Mouse (Mus musculus): ENCODE measurements around the gene Rimbp3. TPM values are rescaled to one million over a fixed set of nuclear protein-coding genes. Genes with fewer than 3 reads are reported as not detected.

The Rimbp3 gene
- total and polyA plus RNA-seq, 3 experiments, result 0.35 to 0.62 TPM; not detected in 1

DNA sequence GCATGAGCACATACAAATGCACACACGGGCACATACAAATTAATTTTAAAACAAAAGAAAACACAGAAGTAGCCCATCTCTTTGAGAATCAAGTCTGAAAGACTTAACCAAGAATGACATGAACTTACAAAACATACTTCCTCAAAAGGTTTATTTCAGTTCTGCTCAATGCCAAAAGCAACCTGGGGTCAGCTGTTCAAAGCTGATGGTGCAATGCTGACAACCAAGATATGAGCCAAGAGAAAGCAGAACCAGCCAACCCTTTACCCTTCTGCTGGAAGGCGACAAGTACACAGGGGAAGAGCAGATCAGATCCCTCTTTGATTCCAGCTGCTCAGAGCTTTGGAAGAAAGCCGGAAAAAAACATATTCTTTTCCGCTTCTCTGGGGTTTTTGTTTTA is 27.0 kb upstream of the Rimbp3 start:
- H3K27me3 ChIP-seq (ENCODE audit: control insufficient read depth in 1 of 2, insufficient read depth in 2 of 2, low read length in 2 of 2), result no peaks in the 10 kb centered on the region
- peak; percentile 96 for DNase-seq (ENCODE audit: low read depth, low spot score)
- H3K4me1 ChIP-seq (ENCODE audit: control insufficient read depth in 1 of 2, insufficient read depth in 2 of 2, low read length in 2 of 2), result peaks cover 18 to 23% of the 10 kb centered on the region in 2 experiments
- H3K36me3 ChIP-seq (ENCODE audit: control insufficient read depth in 1 of 2, insufficient read depth in 2 of 2, low read length in 2 of 2), result peaks cover 17 to 51% of the 10 kb centered on the region in 2 experiments
- no peak overlapping the region for H3K9ac ChIP-seq (ENCODE audit: control insufficient read depth, low read depth, low read length, poor library complexity, severe bottlenecking)
- H3K4me3 ChIP-seq (ENCODE audit: control insufficient read depth in 1 of 2, insufficient read depth in 1 of 2, low read depth in 2 of 2, low read length in 2 of 2), result peak overlapping the region in 1 of 2 experiments; percentile 17; a peak in 1 of 4 replicates
- H3K27ac ChIP-seq (ENCODE audit: control insufficient read depth, low read depth, low read length), result peak overlapping the region; percentile 63
- H3K79me2 ChIP-seq (ENCODE audit: control insufficient read depth, insufficient read depth, low read length, poor library complexity), result peaks cover 59% of the 10 kb centered on the region
- H3K9me3 ChIP-seq (replicated peaks; ENCODE audit: insufficient read depth, low read length), result no peaks in the 10 kb centered on the region
- TF ChIP-seq MYC (IDR thresholded peaks at IDR 0.05; ENCODE audit: low read depth, low read length), result peak; percentile 49; the same call in 1 of the 2 replicates
- TF ChIP-seq CHD1 (IDR thresholded peaks at IDR 0.05; ENCODE audit: low read depth, low read length), result 0 out of 2 replicates have a peak, but pooled peaks have one; percentile 66
- peak; percentile 100 for TF ChIP-seq ETS1 (IDR thresholded peaks at IDR 0.05; ENCODE audit: low read depth, low read length)
- TF ChIP-seq BHLHE40 (IDR thresholded peaks at IDR 0.05; ENCODE audit: borderline replicate concordance, low read depth, low read length), result no peak
- peak; percentile 85 for TF ChIP-seq TAL1 (IDR thresholded peaks at IDR 0.05; ENCODE audit: low read length)
- TF ChIP-seq RCOR1 (IDR thresholded peaks at IDR 0.05; ENCODE audit: low read depth, low read length), result peak; percentile 87
- TF ChIP-seq E2F4 (IDR thresholded peaks at IDR 0.05; ENCODE audit: borderline replicate concordance, low read depth, low read length), result no peak
- 0 out of 2 replicates have a peak, but pooled peaks have one; percentile 17 for TF ChIP-seq ZNF384 (IDR thresholded peaks at IDR 0.05; ENCODE audit: low read depth, low read length)
- no peak; the same call in 1 of the 2 replicates for TF ChIP-seq MAX (IDR thresholded peaks at IDR 0.05; ENCODE audit: low read length)
- TF ChIP-seq SIN3A (IDR thresholded peaks at IDR 0.05; ENCODE audit: low read length), result peak; percentile 99
- TF ChIP-seq UBTF (IDR thresholded peaks at IDR 0.05; ENCODE audit: borderline replicate concordance, insufficient read depth, low read depth, low read length), result no peak
- TF ChIP-seq ZC3H11A (IDR thresholded peaks at IDR 0.05; ENCODE audit: low read depth, low read length), result no peak; the same call in 1 of the 2 replicates
- TF ChIP-seq MYB (IDR thresholded peaks at IDR 0.05; ENCODE audit: low read depth, low read length), result no peak
- TF ChIP-seq NELFE (IDR thresholded peaks at IDR 0.05; ENCODE audit: low read depth, low read length), result no peak
- TF ChIP-seq GABPA (IDR thresholded peaks at IDR 0.05; ENCODE audit: low read depth, low read length), result no peak
- no peak for TF ChIP-seq ZKSCAN1 (IDR thresholded peaks at IDR 0.05; ENCODE audit: low read depth, low read length)
- TF ChIP-seq CHD2 (IDR thresholded peaks at IDR 0.05; ENCODE audit: low read length), result no peak
- no peak for TF ChIP-seq KAT2A (conservative IDR thresholded peaks at IDR 0.05; ENCODE audit: low read depth, low read length)
- no peak for TF ChIP-seq POLR2AphosphoS2 (IDR thresholded peaks at IDR 0.05; ENCODE audit: low read length)
- TF ChIP-seq SMC3 (IDR thresholded peaks at IDR 0.05; ENCODE audit: low read depth, low read length), result no peak
- peak; percentile 89 for TF ChIP-seq GATA1 (IDR thresholded peaks at IDR 0.05; ENCODE audit: low read depth, low read length)
- no peak for TF ChIP-seq POLR2AphosphoS5 (IDR thresholded peaks at IDR 0.05; ENCODE audit: borderline replicate concordance, low read depth, low read length)
- no peak for TF ChIP-seq NRF1 (IDR thresholded peaks at IDR 0.05; ENCODE audit: insufficient read depth, low read depth, low read length, poor library complexity, severe bottlenecking)
- TF ChIP-seq CTCF (IDR thresholded peaks at IDR 0.05 in 2 of 3, conservative IDR thresholded peaks at IDR 0.05 in 1 of 3; ENCODE audit: control insufficient read depth in 1 of 3, insufficient read depth in 1 of 3, low read depth in 2 of 3, low read length in 3 of 3, poor library complexity in 1 of 3, severe bottlenecking in 1 of 3), result no peak
- peak; percentile 75 for TF ChIP-seq USF1 (IDR thresholded peaks at IDR 0.05; ENCODE audit: low read depth, low read length)
- TF ChIP-seq RAD21 (IDR thresholded peaks at IDR 0.05; ENCODE audit: low read depth, low read length), result no peak
- TF ChIP-seq USF2 (IDR thresholded peaks at IDR 0.05; ENCODE audit: borderline replicate concordance in 1 of 2, insufficient read depth in 1 of 2, low read depth in 1 of 2, low read length in 2 of 2), result no peak
- TF ChIP-seq POLR2A (IDR thresholded peaks at IDR 0.05; ENCODE audit: control insufficient read depth in 1 of 2, insufficient read depth in 1 of 2, low read depth in 1 of 2, low read length in 2 of 2, poor library complexity in 1 of 2), result no peak
- TF ChIP-seq MAZ (IDR thresholded peaks at IDR 0.05; ENCODE audit: low read depth, low read length), result no peak
- TF ChIP-seq MXI1 (IDR thresholded peaks at IDR 0.05; ENCODE audit: low read depth, low read length), result peak; percentile 87
- peak; percentile 41; the same call in 1 of the 2 replicates for TF ChIP-seq MAFK (IDR thresholded peaks at IDR 0.05; ENCODE audit: borderline replicate concordance, low read depth, low read length)
- peak; percentile 86 for TF ChIP-seq TCF12 (IDR thresholded peaks at IDR 0.05; ENCODE audit: low read depth, low read length)
- TF ChIP-seq EP300 (IDR thresholded peaks at IDR 0.05; ENCODE audit: low read depth in 1 of 2, low read length in 2 of 2), result peak; percentile 87 to 92
- TF ChIP-seq HCFC1 (IDR thresholded peaks at IDR 0.05; ENCODE audit: low read depth, low read length), result peak; percentile 61
- peak; percentile 40 for TF ChIP-seq ELF1 (IDR thresholded peaks at IDR 0.05; ENCODE audit: low read depth, low read length)
- no peak for TF ChIP-seq JUND (IDR thresholded peaks at IDR 0.05; ENCODE audit: low read depth, low read length)
- peak; percentile 91 for TF ChIP-seq TBP (IDR thresholded peaks at IDR 0.05; ENCODE audit: low read depth, low read length)
- no peak for TF ChIP-seq ZMIZ1 (IDR thresholded peaks at IDR 0.05; ENCODE audit: low read depth, low read length)
